Mouse (Mus musculus) thymus, postnatal 10 days (tissue): ENCODE measurements around the gene Rapgef2.

Experiments used
- DNase-seq, 2 experiments: peaks; one replicate each; pipeline ENCODE4 v3.0.0; 2021; ENCODE audit warnings: low spot score in 2 of 2

The Rapgef2 gene

DNA sequence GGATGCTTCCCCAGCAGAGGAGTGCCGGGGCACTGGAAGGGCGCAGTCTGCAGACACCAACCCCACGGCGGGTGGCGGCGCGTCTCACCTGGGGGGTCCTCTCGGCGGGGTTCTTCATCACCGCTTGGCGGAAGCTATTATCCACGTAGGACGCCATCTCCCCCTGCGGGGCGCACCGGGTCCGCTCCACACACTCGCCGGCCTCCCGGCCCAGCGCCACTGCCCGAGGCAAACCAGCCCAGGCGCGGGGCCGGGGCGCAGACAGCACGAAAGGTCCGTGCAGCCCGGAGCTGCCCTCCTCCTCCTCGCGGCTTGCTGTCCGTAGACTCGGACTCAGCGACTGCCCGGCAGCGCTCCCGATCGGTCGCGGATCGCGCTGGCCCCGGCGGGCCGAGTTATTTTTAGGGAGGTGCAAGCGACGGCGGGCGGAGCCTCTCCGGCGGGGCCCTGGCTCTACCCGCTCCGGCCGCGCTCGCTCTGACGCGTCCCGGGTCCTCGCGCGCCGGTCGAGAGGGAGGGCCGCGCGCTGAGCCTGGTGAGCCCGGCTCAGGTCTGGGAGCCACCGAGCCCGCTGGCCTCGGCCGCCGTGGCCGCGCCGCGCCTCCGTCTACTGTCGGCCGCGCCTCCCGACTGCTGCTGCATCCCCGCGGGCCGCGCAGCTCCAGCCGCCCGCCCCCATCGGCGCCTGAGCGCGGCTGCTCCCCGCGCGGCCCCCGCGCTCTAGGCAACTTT, at the start of gene Rapgef2:
TSS of gene Rapgef2 (minus strand) at position 142 of the 732 bp plus-strand sequence.
- peak; percentile 55 to 57 for DNase-seq

DNA sequence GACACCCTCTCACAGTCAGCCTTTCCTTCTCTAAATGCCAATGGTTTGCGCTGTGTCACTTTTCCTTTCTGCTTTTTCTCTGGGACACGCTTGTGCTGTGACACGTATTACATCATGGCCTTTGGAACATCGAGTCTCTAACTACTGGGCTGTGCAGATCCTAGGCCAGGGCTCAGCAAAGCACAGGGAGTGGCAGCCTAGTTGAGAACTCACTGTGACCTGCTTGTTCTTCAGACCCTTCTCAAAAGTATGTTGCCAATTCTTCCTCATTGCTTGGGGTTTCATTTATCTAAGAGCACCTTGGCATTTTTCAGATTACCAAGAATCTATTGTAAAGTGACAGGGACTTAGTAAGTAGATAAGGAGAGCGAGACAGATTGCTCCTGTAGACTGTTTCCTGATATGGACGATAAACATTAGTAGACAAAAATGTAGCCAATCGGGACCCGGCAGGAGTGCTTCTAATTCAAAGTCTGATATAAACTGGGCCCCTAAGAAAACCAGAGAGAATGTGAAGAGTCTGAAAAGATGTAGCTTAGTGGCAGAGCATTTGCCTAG, 47.4 kb upstream of the Rapgef2 start:
- no peak for DNase-seq

DNA sequence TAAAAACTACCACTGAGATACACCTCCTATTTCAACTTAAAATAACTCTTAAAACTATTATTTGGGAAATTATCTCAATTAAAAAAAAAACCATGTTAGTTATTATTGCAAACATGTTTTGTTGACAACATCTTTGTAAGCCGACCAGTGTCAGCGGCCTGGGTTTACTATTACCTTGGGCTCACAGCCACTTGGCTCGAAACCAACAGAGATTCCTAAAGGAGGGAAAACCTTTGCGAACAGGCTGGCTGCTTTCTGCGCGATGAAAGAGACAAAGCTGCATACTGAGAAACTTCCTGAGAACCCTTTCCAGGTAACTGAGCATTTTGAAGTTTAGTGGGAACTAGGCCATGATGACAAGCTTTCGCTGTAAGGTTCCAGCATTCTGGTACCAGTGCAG, 46.7 kb upstream of the Rapgef2 start:
- no peak for DNase-seq

DNA sequence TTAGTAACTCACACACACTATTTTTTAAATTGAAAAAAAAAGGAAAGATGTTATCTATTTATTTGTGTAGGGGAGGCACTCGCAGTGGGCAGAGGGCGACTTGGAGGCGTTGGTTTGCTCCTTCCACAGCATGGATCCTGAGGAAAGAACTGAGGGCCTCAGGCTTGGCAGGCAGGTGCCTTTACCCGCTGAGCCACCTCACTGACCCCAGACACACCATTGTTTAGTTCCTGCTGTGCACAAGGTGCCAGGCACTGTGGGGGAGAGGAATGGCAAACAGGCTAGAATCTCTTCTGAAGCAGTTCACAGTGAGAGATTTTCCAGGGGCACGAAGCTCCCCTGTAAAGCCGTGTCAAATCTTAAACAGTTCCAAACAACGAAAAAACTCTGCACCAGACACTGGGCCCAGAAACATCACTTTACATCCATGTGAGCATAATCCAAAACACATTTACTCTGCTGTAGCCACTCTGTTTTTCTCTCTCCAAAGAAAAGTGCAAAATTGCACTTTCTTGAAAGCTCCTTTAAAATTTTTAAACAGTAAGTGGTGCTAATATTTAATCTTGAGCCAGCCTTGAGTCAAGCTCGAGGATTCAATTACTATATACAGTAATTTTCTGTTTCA, 43.5 kb upstream of the Rapgef2 start:
- DNase-seq, result no peak

DNA sequence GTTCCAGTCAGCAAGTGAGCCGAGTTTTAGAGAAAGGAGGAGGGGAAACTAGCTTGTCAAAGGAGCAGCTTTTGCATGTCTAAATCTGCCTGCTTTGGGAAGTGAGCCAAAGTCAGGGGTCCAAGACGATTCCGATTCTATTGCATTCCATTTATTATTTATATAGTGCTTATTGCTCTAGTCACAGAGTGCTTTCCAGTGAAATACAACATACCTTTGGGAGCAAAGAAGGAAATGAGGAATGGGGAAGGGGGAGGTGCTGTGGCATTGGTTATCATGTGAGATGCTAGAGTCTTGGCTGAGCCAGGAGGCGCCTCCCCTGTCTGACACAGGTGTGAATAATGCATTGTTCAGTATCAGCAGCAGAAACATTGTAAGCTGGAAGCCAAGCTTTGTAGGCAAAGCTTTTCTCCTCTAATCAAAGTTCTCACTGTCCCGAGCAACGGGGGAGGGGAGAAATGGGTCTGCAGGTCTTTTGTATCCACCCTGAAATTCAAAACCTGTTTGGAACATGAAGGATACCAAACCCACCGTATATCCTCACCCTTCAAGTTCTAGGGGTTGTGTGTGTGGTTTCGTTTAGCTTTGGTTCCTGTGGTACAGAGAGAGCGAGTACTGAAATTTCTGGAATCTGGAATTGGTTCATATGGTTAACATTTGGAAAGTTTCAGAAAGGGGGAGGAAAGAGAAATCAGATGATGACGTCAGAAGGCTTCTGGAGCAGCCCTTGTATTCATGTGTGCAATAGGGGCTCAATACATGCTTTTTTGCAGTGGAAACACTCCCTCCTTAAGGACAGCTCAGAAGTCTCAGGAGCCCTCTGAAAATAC, 38.6 kb upstream of the Rapgef2 start:
- DNase-seq, result no peak

DNA sequence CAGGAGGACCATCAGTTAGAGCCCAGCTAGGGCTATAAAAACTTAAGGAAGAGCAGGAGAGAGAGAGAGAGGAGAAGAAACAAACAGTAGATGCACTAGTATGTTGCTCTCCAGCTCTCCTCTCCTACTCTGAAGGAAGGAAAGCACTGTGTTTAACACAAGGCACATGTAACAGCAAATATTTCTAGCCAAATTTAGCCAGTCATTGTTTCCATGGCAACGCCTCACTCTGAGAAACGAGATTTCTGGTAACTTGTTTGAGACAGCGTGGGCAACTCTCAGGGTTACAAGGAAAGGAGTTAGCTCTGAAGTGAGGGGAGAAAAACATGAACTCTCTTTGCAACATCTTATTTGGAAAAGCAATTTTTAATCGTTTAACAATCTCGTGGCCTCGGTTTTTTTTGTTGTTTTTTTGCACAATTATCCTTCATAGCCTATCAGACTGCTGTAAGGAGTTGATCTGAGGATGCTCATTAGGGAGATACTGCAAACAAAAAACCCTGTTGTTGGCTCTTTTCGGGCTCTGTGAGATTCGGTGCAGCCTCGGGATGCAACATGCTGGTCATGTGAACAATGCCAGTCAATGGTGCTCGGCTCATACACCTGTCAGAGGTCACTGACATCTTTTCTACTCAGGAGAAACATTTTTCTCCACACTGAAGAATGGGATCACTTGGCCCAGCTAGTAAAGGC, 27.8 kb upstream of the Rapgef2 start:
- no peak for DNase-seq

DNA sequence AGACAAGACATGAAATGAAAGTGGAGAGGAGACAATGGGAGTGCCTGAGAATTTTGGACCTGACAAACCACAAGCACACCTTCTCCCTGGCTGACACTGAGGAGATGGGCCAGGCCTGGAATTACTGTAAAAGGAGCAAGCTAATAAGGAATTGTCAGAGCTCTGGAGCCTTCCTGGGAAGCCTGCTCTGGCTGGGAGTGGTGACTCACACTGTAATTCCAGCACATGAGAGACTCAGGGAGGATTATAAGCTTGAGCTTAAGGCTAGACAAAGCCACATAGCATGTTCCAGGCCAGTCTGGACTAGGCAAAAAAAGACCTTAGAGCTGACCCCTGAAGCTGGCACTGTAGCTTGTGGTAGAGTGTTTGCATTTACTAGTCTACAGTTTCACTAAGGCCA, 25.6 kb upstream of the Rapgef2 start:
- DNase-seq, result no peak

DNA sequence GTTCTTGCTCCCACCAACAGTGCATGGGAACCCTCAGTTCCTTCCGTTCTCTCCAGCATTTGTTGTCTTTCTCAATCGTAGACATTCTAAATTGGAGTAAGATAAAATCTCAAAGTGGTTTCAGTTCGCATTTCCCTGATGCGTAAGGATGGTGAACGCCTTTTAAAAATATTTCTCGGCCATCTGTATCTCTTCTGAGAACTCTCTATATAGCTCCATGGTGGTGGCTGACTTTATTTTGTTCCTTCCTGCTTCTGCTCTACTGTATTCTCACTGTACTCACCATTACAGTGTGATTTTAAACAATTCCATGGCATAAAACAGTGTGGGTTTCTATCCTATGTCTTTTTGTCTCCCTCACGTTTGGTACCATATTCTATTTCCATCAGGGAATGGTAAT, 23.9 kb upstream of the Rapgef2 start:
- DNase-seq, result no peak

DNA sequence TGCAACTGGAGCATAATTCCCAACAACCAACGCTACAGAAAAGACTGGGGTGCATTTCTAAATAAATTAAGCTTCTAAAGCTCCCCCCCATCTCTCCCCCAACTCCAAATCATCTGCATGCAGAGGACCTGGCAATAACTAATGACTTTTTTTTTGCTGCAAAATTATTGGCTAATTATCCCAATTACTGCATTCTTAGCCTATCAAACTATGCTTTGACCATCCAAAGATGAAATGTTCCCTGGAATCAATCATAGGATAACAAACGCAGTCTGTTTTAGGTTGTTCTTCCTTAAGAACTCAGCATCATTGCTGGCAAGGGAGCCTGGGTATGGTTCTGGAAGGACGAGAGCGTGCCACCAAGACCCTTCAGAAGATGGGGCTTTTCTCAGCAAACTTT, 22.3 kb upstream of the Rapgef2 start:
- no peak for DNase-seq

DNA sequence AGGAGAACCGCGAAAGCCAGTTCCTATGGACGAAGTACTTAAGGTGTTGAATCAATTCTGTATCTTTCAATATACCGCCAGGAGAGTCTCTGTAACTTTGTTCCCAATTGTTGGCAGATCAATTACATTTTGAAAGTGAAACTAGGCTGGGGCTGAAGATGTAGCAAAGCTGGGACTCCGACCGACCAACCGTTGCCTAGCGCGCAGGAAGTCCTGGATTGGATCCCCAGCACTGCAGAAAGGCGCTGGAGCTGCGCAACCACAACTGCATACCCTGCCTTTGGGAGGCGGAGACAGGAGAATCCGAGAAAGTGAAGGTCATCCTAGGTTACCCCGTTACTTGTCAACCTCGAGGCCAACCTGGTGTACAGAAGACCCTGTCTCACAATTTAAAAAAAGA, 13.1 kb upstream of the Rapgef2 start:
- DNase-seq, result no peak

DNA sequence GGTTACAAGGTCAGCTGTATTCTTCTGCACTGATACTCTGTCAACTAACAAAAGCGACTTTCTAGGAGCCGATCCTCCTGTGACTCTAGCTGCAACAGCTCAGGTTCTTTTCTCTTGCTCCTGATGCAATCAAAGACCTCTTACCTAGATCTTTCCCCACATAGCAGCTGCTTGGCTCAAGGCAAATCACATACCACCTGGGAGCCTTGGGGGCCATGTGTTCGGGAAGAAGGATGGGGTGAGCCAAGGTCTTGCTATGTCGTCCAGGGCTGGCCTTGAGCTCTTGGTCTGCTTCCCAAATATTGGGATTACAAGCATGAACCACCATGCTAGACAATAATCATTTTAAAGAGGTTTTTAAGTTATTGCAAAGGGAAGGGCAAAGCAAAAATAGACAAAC, 11.0 kb upstream of the Rapgef2 start:
- DNase-seq, result no peak

DNA sequence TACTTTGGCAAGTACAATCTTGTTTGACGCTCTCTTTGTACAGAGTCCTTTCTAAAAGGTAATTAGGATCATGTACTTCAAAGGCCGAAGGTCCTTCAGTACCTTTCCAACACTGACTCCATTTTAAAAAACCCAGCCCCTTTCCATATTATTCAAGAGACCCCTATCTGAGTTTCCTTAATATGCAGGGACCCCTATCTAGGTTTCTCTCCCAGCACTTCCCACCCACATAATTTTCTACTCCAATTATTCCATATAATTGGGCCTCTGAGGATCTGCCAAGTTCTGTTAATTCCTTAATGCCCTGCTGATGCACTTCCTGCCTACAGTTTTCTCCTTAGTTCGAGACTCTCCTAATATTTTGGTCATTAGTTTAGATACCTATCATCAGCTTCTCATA, 10.3 kb upstream of the Rapgef2 start:
- DNase-seq, result no peak

DNA sequence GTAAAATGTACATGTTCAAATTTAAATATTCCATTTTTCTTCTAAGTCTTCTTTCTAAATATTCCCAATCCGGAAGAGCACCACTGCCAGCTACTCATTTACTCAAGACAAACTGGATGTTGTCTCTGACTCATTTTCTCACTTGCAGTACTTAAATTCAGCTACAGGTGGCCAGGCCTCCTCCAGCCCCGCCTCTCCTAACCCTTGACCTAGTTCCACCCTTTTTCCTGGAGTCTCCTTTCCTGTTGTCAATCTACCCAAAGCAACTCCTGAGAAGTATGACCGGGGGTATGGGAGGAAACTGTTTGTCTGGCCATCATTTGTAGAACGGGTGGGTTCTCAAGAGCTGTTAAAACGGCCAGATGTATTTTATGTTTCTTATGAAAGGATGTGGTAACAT, 9.7 kb upstream of the Rapgef2 start:
- DNase-seq, result no peak

DNA sequence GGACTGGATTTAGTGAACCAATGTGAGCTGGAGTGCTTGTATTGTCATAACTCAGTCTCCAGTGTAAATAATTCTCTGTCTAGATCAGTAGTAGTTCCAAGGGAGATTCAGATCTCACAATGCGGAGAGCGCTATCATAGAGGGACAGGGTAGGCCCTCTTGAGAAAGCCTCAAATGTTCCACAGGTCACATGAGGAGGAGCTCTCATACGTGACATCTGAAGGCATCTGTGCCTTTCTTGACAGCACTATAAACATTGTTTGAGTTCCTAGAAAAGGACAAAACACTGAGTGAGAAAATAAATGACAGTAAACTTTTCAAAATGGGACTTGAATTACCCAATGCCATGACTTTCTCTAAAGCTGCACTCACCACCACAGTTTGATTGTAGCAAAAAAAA, 8.4 kb upstream of the Rapgef2 start:
- no peak for DNase-seq

DNA sequence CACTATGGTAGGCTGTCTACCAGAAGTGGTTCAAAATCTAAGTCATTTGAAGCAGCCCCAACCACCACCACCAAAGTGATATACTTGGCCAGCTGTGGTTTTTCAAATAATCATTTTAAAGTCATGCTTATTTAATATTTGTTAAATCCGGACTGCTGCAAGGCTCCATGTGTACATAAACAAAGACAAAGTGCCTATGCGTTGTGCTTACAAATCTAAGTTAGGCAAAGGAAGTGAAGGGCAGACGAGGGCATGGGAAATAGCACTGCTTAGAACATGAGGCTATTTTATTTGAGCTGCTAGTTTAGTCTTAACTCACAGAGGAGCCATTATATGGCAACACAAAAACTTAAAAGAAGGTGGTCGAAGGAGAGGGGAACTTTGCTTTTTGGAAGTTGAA, 6.7 kb upstream of the Rapgef2 start:
- no peak for DNase-seq

DNA sequence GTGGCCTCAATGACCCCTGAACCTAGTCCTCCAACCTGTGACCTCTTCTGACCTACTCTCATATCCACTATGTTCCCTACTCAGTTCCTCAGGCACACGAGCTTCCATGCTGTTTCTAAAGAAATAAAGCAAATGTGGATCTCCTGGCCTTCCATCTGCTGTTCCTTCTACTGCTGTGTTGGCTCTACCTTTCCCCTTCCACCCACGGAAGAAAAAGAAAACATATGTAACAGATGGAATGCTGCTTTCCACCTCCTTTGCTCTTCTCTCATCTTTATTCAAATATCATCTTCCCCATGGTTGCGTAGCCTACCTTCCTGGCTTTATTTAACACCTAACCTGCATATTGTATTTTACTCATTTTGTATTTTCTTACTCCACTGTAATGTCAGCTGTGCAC, 2.7 kb upstream of the Rapgef2 start:
- no peak for DNase-seq

DNA sequence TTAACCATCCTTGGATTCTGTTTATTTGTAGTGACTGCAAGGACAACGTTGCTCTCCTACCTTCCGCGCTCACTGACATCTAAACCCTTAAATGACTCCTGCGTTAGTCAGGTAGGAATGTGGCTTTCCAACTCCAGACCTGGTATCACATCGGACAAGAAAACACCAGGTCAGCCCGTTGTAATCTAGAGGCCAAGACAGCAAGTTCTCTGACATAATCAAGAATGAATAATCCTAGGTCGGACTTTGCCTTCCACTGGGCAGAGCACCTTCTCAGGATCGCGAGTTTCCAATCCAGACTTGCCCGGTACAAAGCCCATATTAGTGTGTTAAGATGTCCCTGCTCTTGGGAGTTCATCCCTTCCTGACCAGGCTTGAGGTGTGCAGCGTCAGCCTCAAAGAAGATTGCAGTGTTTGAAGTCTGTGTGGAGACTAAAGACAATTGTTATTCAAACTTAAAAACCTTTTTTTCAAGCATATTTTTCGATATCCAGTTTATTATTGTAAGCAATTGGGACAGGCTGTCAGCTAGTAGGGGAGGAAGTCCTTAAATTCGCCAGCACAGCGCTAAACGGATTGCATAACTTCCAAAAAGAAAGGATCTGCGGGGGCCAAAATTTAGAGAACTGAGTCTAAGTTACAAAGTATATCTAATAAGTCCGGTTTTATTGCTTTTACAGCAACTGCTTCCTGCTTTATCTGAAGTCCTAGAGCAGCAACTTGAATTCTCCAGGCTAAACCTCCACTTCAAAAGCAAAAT, 1.6 kb upstream of the Rapgef2 start:
- DNase-seq, result no peak

DNA sequence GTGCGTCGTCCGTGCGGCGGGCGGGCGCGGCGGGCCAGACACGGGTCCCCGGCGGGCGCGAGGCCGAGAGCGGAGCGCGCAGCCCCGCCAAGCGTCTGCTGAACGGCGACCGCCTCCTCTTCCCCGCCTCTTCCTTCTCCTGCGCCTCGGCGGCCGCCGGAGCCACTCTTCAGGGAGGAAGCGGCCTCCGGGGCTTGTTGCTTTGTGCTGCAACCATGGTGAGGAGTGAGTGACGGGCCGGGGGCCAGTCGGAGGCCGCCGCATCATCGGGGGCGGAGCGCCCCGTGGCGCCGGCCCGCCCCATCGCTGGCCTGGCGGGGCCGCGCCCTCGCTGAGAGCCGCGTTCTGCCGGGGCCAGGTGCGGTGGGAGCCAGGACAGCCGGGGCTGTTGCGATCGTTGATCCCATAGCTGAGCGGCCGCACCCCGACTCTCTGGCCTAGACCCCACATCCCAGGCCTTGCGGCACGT, 825 bp upstream of the Rapgef2 start:
- DNase-seq, result peak; percentile 92

DNA sequence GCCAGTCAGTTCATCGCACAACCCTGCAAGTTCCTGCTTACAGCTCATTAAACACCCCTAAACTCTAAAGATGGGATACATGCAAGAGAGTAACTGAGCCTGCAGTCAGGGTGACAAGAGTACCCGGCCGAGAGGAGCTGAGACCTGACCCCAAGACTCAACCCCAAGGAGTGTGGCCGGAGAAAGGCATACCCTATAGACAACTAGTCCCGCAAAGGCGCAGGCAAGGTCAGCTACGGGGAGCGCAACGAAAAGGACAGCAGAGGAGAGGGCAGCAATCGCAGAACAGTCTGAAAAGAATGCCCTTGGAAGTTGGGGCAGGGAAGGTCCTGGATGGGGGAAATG, 314 bp downstream of the Rapgef2 start:
- no peak for DNase-seq

DNA sequence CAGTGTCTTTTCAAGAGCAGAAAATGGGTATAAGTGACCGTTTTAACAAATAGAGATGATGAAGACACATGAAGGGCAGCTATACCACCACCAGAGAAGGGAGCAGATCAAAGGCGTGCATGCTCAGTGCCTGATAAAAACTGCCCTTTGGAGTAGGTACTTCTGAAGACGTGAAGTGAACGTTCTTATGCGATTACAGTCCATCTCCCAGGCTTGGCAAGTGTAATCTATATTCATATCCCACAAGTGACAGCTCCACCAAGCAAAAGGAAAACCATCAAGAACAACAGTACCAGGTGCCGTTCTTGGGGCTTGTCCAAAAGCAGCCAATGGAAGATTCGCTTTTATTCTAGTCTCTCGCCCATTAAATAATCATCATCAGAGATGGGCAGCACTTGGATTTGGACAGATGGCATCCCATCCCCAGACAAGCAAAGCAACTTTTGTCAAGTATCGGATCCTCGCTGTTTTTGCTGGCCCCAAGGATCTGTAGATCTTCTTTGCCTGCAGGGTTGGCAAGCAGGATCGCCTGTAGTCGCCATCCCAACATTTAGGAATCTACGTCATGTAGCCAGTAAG, 1.1 kb downstream of the Rapgef2 start:
- DNase-seq, result no peak

DNA sequence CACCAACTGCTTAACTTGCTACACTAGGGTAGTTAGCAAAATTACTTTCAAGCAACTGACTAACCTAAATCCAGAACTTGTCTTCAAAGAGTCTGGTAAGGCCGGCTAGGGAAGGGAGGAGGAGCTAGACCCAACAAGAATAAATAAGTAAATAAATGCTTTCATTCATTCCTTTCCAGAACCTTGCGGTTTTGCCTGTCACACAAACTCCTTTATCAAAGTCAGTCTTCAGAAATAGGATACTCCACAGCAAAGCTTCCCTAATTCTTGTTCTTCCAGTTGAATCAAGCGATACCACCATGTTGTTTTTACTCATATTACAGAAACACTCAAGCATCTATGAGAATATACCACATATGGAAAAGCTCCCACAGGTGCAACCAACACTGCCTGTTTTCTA, 2.3 kb downstream of the Rapgef2 start:
- no peak for DNase-seq
